Mouse (Mus musculus) layer of hippocampus, postnatal 25 days (tissue): ENCODE measurements around the gene Pde4b. TPM values are rescaled to one million over a fixed set of nuclear protein-coding genes. Genes with fewer than 3 reads are reported as not detected.

ENCODE experiments used
- DNase-seq, 2 experiments: peaks; one replicate each; pipeline ENCODE4 v3.0.0; 2022; ENCODE audit warnings: mixed read lengths in 2 of 2, low spot score in 1 of 2; ENCODE audit errors: extremely low spot score in 1 of 2
- total RNA-seq, 2 experiments: library from RNA; stranded (reverse); gene quantifications; 2 replicates each; pipeline ENCODE4 v1.2.3; 2021

Pde4b gene
- total RNA-seq, 2 experiments from 2014 or later, result 65.7 TPM

- no peak for DNase-seq
Observed at GRCm38 (mm10) chr4:102631624-102632023, 544.3 kb downstream of the Pde4b start.

GRCm38 (mm10) chr4:102633241-102633640 lies 545.9 kb downstream of the Pde4b start:
- DNase-seq, result no peak

DNA sequence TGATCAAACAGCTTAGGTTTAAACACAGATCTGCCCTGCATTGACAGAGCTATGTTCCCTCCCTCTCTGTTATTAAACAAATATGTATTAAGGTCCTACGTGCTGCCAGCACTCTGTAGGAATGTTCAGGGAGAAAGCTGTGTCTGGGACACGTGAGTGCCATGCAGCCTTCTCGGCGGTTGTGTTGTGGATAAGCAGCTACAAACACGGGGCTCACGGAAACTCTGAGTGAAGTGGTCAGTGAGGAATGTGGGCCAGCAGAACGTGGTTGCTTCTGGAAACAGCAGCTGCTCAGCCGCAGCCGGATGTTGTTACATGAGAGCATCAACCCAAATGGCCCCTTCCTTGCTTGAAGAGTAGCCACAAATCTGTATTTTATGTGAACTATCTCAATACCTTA lies 547.9 kb downstream of the Pde4b start:
- DNase-seq, result no peak

DNA sequence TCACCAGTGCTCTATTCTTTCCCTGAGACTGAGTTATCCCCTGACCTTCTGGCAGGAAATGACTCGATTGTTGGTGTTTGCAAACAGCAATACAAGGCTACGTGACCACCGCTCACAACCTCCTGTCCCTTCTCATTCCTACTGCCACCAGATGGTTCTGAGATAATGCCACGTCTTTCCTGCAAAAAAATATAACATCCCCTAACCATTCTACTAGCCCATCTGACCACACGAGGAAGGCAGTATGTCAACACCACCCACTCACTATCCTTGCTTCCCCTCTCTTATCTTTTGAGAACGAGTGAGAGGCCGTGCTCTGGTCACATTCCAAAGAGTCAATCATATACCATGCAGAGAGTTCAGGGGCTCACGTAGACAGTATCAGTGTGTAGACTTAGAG lies 548.6 kb downstream of the Pde4b start:
- DNase-seq, result no peak

- DNase-seq, result no peak
Observed at GRCm38 (mm10) chr4:102637348-102637910, 550.1 kb downstream of the Pde4b start.

GRCm38 (mm10) chr4:102640942-102641341 lies 553.6 kb downstream of the Pde4b start:
- DNase-seq, result no peak

GRCm38 (mm10) chr4:102644062-102644461 lies 556.7 kb downstream of the Pde4b start:
- DNase-seq, result no peak

DNA sequence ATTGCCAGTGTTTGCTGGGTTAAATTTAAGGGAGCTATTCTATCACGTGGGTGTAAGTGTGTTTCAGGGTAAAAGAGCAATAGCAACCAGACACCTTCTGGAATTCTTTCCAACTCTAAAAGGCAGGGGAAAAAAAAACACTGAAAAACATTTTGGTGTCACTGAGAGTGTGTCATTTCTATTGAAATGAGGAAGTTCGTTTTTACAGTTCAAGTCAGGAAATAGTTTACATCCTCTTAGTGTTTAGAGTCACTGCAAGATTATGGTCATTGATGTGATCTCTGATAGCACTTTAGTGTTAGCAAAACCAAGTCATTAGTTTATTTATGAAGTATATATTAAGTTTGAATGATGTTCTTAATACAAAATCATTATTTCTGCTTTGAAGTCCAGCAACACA lies 559.7 kb downstream of the Pde4b start:
- DNase-seq, result no peak

DNA sequence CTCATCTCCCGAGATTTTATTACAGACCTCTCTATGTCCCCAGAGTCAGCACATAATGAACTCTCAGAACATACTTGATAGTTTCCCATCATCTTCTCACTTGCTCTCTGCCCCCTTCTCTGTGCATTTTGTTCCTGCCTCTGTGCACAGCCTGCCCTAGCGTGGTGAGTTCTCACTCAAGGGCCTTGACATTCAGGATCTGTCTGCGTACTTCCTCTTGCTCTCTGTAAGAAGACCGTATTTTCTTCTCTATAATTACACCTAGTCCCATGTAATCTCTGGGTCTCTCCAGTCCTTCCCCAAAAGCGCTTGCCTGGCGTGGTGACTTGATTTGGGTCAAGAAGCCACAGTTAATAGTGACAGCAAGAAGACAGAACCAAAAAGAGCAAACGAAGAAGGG lies 568.0 kb downstream of the Pde4b start:
- no peak for DNase-seq

- DNase-seq, result peak in 1 of 2 experiments; percentile 14
Observed at GRCm38 (mm10) chr4:102656494-102657036, 569.2 kb downstream of the Pde4b start.

Other genes starting within 250 kb of the Pde4b start
- gene B020004J07Rik, start 243.5 kb upstream of the Pde4b start, total RNA-seq, result not detected
- gene C130073F10Rik, start 193.8 kb upstream of the Pde4b start, total RNA-seq, result not detected
- gene Gm12800, start 178.4 kb upstream of the Pde4b start, total RNA-seq, result not detected
- not detected for gene Gm12794, start 147.1 kb upstream of the Pde4b start, total RNA-seq
- not detected for gene Gm12790, start 106.5 kb upstream of the Pde4b start, total RNA-seq
- not detected for gene Gm12789, start 100.9 kb upstream of the Pde4b start, total RNA-seq